Mouse (Mus musculus) embryonic facial prominence, embryonic 13.5 days (tissue): Measurements from ENCODE around the gene Unc93a. TPM values are rescaled to one million over a fixed set of nuclear protein-coding genes. Genes with fewer than 3 reads are reported as not detected.
"Not testable (repeated sequence)": the region's sequence is repeated elsewhere in the genome, so short reads cannot be mapped to it uniquely, and the experiment has no call there.

Source experiments
- ATAC-seq: fragments of 200-750 bp; cut with Nextera tagmentation; 2 replicates; pipeline ENCODE4 v1.8.0; 2017; ENCODE audit warnings: low read depth; ENCODE audit not compliant: insufficient number of reproducible peaks, insufficient read depth, low FRiP score, low TSS enrichment
- H3K27ac ChIP-seq: fragments of 300-500 bp; sonication (generic); 2 replicates; pipeline ENCODE4 v1.5.1; 2015; ENCODE audit warnings: moderate library complexity, mild to moderate bottlenecking, inconsistent platforms
- H3K27me3 ChIP-seq: fragments of 300-500 bp; sonication (generic); 2 replicates; pipeline ENCODE4 v1.6.1; 2015; ENCODE audit warnings: mild to moderate bottlenecking, inconsistent platforms
- H3K36me3 ChIP-seq: fragments of 300-500 bp; sonication (generic); 2 replicates; pipeline ENCODE4 v1.6.1; 2015; ENCODE audit warnings: mild to moderate bottlenecking, inconsistent platforms
- H3K4me1 ChIP-seq: fragments of 300-500 bp; sonication (generic); 2 replicates; pipeline ENCODE4 v1.6.1; 2015; ENCODE audit warnings: inconsistent platforms
- H3K4me2 ChIP-seq: fragments of 300-500 bp; sonication (generic); 2 replicates; pipeline ENCODE4 v1.6.1; 2015; ENCODE audit warnings: moderate library complexity, mild to moderate bottlenecking, inconsistent platforms
- H3K4me3 ChIP-seq: fragments of 300-500 bp; sonication (generic); 2 replicates; pipeline ENCODE4 v1.5.1; 2015; ENCODE audit warnings: mild to moderate bottlenecking, inconsistent platforms
- H3K9ac ChIP-seq: fragments of 300-500 bp; sonication (generic); 2 replicates; pipeline ENCODE4 v1.6.1; 2015; ENCODE audit warnings: mild to moderate bottlenecking, inconsistent platforms
- H3K9me3 ChIP-seq: fragments of 300-500 bp; sonication (generic); 2 replicates; pipeline ENCODE4 v1.6.1; 2016; ENCODE audit warnings: inconsistent platforms
- WGBS: fragments of 180-500 bp; shearing (Covaris S2); methylation state at CpG from one replicate; pipeline ENCODE4 v1.1.7; 2015; ENCODE audit warnings: mixed read lengths; 5-methylcytosine and 5-hydroxymethylcytosine counted together
- polyA plus RNA-seq: library from polyadenylated mRNA; unstranded; fragments of >200 nt; fragmentation: Nextera tagmentation; extraction: Ambion mirVana; gene quantifications from 2 replicates; pipeline ENCODE4 v1.2.1, GENCODE M21; 2015

Gene Unc93a
- polyA plus RNA-seq, 1 experiment from 2014 or later: not detected

DNA sequence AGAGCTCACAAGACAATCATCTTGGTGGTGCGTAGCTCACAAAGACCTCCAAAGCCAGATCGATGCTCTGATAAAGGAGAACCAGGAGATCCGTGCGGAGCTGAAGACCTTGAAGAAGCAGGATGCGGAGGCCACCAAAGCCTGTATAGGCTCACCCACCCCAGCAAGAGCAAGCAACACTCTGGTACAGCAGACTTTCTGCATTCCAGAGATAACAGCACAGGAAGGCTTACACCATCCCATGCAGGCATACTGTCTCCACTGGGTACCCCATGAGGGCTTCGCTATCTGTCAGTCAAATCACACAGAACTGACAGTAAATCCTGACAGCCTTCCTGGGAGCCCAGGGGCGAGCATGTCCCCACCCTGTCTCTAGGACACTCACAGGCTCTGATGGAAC, 68.7 kb downstream of the Unc93a start:
- WGBS: 88% methylated on average over 7 of the region's 7 CpGs
- not testable (repeated sequence) for H3K9ac ChIP-seq, H3K36me3 ChIP-seq, H3K4me2 ChIP-seq, H3K27me3 ChIP-seq, ATAC-seq, H3K4me3 ChIP-seq, H3K4me1 ChIP-seq, H3K27ac ChIP-seq, H3K9me3 ChIP-seq

DNA sequence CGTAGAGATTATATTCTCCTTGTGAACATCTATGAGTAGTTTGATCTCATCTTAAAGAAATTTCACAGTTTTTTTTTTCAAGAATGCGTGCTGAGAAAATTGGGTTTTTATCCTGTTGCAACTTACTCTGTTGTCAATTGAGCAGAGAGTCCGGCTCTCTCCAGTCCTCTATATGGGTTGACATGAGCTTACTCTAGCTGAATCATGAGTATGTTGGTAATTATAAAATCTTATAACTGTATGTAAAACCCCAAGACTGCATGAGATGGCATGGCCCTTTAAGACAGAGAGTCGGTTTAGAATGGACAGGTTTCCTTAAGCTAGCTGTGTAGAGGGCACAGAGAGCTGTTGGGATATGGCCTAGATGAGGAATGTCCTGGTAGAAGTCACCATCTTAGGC, 70.8 kb downstream of the Unc93a start, which contains the start of gene Tcp10b:
Gene Tcp10b, plus strand, starts transcription at position 301 of the 400 bp plus-strand sequence.
- ATAC-seq, H3K4me1 ChIP-seq, H3K36me3 ChIP-seq, H3K4me2 ChIP-seq, H3K27me3 ChIP-seq, H3K9me3 ChIP-seq, H3K4me3 ChIP-seq, H3K9ac ChIP-seq, H3K27ac ChIP-seq: not testable (repeated sequence)
- 89% methylated on average over 4 of the region's 4 CpGs for WGBS

Other genes starting within 250 kb of the Unc93a start
- gene Pnldc1, start 221.6 kb downstream of the Unc93a start, polyA plus RNA-seq: 1.8 and 3.5 TPM in 2 replicates
- 429 and 454 TPM in 2 replicates for gene Tcp1, start 216.1 kb downstream of the Unc93a start, polyA plus RNA-seq
- 136 and 172 TPM in 2 replicates for gene Mrpl18, start 215.5 kb downstream of the Unc93a start, polyA plus RNA-seq
- 0.65 and 1.5 TPM in 2 replicates for gene Acat3, start 191.2 kb downstream of the Unc93a start, polyA plus RNA-seq
- gene Acat2, start 171.1 kb downstream of the Unc93a start, polyA plus RNA-seq: 182 and 218 TPM in 2 replicates
- gene Wtap, start 137.6 kb downstream of the Unc93a start, polyA plus RNA-seq: 156 and 166 TPM in 2 replicates
- gene Sod2, start 125.0 kb downstream of the Unc93a start, polyA plus RNA-seq: 78.3 and 78.7 TPM in 2 replicates
- not detected in 2 replicates for gene Gpr31b, start 79.5 kb downstream of the Unc93a start, polyA plus RNA-seq
- 0.14 TPM in 1 of 2 replicates, not detected in the other for gene Tcp10b, start 70.7 kb downstream of the Unc93a start, polyA plus RNA-seq
- gene Smok2a, start 89.4 kb upstream of the Unc93a start, polyA plus RNA-seq: not detected in 2 replicates
- not detected in 2 replicates for gene Smok2b, start 98.4 kb upstream of the Unc93a start, polyA plus RNA-seq
- not detected in 2 replicates for gene Tcp10c, start 222.8 kb upstream of the Unc93a start, polyA plus RNA-seq